Mouse (Mus musculus) left cerebral cortex, adult 2 months (tissue): ENCODE data around the gene Ctsj. TPM values are rescaled to one million over a fixed set of nuclear protein-coding genes. Genes with fewer than 3 reads are reported as not detected.
"Not testable (repeated sequence)": the region's sequence is repeated elsewhere in the genome, so short reads cannot be mapped to it uniquely, and the experiment has no call there.

Experiments
- DNase-seq, 2 experiments: peaks; one replicate each; pipeline ENCODE4 v3.0.0; 2021 to 2022; ENCODE audit warnings: low spot score in 2 of 2, mixed read lengths in 1 of 2; ENCODE audit errors: extremely low spot score in 1 of 2
- H3K27ac ChIP-seq: fragments of 200-600 bp; 2 replicates; pipeline ENCODE4 v1.8.1; 2022
- H3K4me3 ChIP-seq: fragments of 200-600 bp; 2 replicates; pipeline ENCODE4 v1.8.1; 2022
- CTCF ChIP-seq: fragments of 200-600 bp; IDR thresholded peaks from 2 replicates; pipeline ENCODE4 v1.8.1; 2022; ENCODE audit warnings: antibody characterized with exemption, mild to moderate bottlenecking, moderate library complexity
- intact Hi-C: fragments of 180-260 bp; cut with DNase I; formaldehyde crosslinking; loops from one replicate; pipeline ENCODE4 v1.15.1; 2025
- long read RNA-seq, 2 experiments: library from polyadenylated mRNA; stranded (forward); transcript quantifications; one replicate each; pipeline ENCODE4 v2.0.0; 2021; ENCODE audit warnings: borderline mapping rate in 2 of 2
- total RNA-seq, 2 experiments: library from RNA; stranded (reverse); gene quantifications; 2 replicates each; pipeline ENCODE4 v1.2.3; 2021

The Ctsj gene
- total RNA-seq, result not detected
- long read RNA-seq, experiment 1, result 0 reads
- long read RNA-seq, experiment 2, result 0 reads

DNA sequence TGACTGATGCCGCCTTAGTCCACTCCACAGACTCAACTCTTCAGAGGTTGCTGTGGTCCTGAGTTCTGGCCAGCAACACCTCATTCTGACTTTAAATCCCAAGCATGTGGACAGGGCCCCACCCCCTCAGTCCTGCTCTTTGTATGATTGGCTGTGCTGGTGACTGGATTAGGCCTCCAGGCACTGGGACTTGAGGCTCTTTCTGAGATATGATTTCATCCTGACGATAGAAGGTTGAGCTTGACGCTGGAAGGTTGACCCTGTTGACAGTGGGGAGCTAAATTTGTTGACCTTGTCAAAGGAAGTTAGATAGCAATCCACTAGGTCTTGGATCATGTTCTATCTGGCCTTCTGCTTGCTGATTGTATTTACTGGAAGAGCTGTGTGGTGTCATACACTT is at the start of gene Ctsj:
Gene Ctsj (minus strand): TSS at position 101 of the 400 bp plus-strand sequence.
- TF ChIP-seq CTCF, result no peak
- Histone ChIP-seq H3K27ac (no peak within 1 kb of the TSS), H3K4me3 (no peak within 1 kb of the TSS)
- no peak for DNase-seq
- intact Hi-C loops, result no loop called here

GRCm38 (mm10) chr13:61040531-61040930 is 34.8 kb upstream of the Ctsj start, which contains the start of gene Ctsq:
TSS of gene Ctsq (minus strand) at chr13:61040631.
- no peak within 1 kb of the TSS for H3K4me3 ChIP-seq
- TF ChIP-seq CTCF, result no peak
- no peak for DNase-seq
- H3K27ac ChIP-seq, result no peak within 1 kb of the TSS
- intact Hi-C loops, result no loop called here

- Histone ChIP-seq H3K27ac (no peak overlapping the region), H3K4me3 (no peak overlapping the region)
- intact Hi-C loops, result no loop called here
- TF ChIP-seq CTCF, result no peak
- no peak for DNase-seq
Observed at GRCm38 (mm10) chr13:61022785-61023184, 17.0 kb upstream of the Ctsj start.

GRCm38 (mm10) chr13:61021844-61022243 is 16.1 kb upstream of the Ctsj start:
- Histone ChIP-seq H3K27ac (no peak overlapping the region), H3K4me3 (no peak overlapping the region)
- TF ChIP-seq CTCF, result no peak
- intact Hi-C loops, result no loop called here
- DNase-seq, result no peak

DNA sequence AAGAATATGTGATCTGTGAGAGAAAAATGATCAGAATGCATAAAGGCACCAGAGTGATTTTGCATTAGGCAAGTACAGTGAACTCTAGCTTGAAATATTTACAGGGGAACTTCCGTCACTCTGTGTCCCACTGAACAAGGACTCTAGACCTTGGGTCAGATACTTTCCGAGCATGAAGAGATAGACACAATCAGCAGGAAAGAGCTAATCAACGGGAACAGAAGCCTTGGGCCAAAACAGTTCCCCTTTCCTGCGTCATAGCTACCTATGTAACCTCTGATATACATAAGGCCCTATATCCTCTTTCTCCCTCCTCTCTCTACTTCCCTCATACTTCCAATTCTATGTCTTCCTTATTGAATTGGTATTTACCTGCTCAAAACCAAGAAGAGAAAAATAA is 4.4 kb upstream of the Ctsj start:
- Histone ChIP-seq H3K27ac (no peak overlapping the region), H3K4me3 (no peak overlapping the region)

GRCm38 (mm10) chr13:60997600-60997999 is 8.2 kb downstream of the Ctsj start:
- DNase-seq, result no peak
- TF ChIP-seq CTCF, result no peak
- Histone ChIP-seq H3K27ac (no peak overlapping the region), H3K4me3 (no peak overlapping the region)
- intact Hi-C loops, result no loop called here

More for the DNA sequence above, 4.4 kb upstream of the Ctsj start:
- TF ChIP-seq CTCF, result no peak
- intact Hi-C loops, result no loop called here
- DNase-seq, result no peak

GRCm38 (mm10) chr13:60986915-60987314 is 18.8 kb downstream of the Ctsj start:
- DNase-seq, intact Hi-C loops, H3K4me3 ChIP-seq, H3K27ac ChIP-seq: not testable (repeated sequence)

GRCm38 (mm10) chr13:60972319-60972718 is 33.4 kb downstream of the Ctsj start:
- intact Hi-C loops, H3K27ac ChIP-seq, H3K4me3 ChIP-seq, DNase-seq: not testable (repeated sequence)

GRCm38 (mm10) chr13:60963985-60964384 is 41.8 kb downstream of the Ctsj start:
- DNase-seq, intact Hi-C loops, H3K4me3 ChIP-seq, H3K27ac ChIP-seq: not testable (repeated sequence)

DNA sequence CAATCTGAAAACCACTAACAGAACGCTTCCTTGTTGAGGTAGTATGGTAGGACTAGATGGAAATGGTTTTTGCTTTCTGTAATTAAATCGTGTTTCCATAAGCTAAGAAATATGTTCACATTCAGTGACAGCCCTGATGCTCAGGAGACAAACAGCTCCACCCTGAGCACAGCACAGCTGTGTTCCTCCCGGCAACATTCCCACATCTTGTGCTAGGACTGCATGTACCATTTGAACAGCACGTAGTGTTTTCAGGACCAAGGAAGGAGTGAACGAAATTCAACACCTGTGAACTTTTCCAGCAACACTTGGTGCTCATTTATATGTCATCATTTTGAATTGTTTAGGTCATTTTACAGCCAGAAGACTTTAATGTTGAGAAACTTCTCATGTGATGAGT is 44.1 kb downstream of the Ctsj start:
- intact Hi-C loops, result no loop called here
- DNase-seq, result no peak
- H3K4me3 ChIP-seq, result no peak overlapping the region
- no peak for TF ChIP-seq CTCF
- no peak overlapping the region for H3K27ac ChIP-seq

Other genes with a start within 250 kb of the Ctsj start
- not detected for gene BC051665, start 219.6 kb downstream of the Ctsj start, total RNA-seq
- not detected for gene Ctsll3, start 203.1 kb downstream of the Ctsj start, total RNA-seq
- gene 4930486L24Rik, start 141.5 kb downstream of the Ctsj start, total RNA-seq, result under 1 TPM in 1 of 2 experiments, not detected in 1; 0.48 TPM
- under 1 TPM in 1 of 2 experiments, not detected in 1; 0.28 TPM for gene Gm49392, start 109.1 kb downstream of the Ctsj start, total RNA-seq
- 1 to 10 TPM; 1.7 to 3.5 TPM for gene Ctla2b, start 108.5 kb downstream of the Ctsj start, total RNA-seq
- gene Tpbpb, start 101.1 kb downstream of the Ctsj start, total RNA-seq, result not detected
- not detected for gene Gm49393, start 70.4 kb downstream of the Ctsj start, total RNA-seq
- gene Gm49391, start 69.4 kb downstream of the Ctsj start, total RNA-seq, result under 1 TPM in 1 of 2 experiments, not detected in 1; 0.86 TPM
- 10 to 100 TPM; 21.0 to 22.5 TPM for gene Ctla2a, start 69.3 kb downstream of the Ctsj start, total RNA-seq
- gene Tpbpa, start 64.0 kb downstream of the Ctsj start, total RNA-seq, result not detected
- gene Ctsq, start 34.7 kb upstream of the Ctsj start, total RNA-seq, result not detected
- not detected for gene Ctsr, start 158.3 kb upstream of the Ctsj start, total RNA-seq
- gene Cts6, start 197.5 kb upstream of the Ctsj start, total RNA-seq, result not detected
- gene Cts8, start 249.4 kb upstream of the Ctsj start, total RNA-seq, result not detected